Mouse (Mus musculus) subcutaneous adipose tissue, adult 2 months (tissue): ENCODE data around the gene Cd300lf. TPM values are rescaled to one million over a fixed set of nuclear protein-coding genes. Genes with fewer than 3 reads are reported as not detected.

Experiments
- polyA plus RNA-seq: library from polyadenylated mRNA; depleted of rRNA; stranded (reverse); fragments of >200 nt; gene quantifications from 2 replicates; pipeline ENCODE4 v1.2.3, GENCODE M21; 2012; ENCODE audit warnings: low replicate concordance; rRNA removed

Cd300lf gene
- polyA plus RNA-seq = 0.75 and 6.3 TPM in 2 replicates

DNA sequence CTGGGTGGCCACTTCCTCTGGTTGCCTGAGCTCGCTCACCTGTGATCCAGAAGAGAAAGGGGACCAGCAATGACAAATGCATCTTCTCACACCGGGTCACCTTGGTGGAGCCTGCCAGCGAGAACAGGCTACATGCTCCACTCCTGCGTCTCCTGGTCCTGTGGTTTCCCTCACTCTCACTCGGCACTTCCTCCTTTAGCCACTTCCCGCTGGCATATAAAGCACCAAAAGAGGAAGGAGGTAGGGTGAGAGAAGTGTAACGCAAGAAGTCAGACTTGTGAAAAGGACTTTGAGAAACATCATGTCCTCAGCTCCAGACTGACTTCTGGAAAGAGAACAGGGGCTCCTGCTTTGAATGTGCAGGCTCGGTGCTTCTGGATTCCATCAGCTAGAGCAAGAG is at the start of gene Cd300lf:
Cd300lf (minus strand) TSS at position 193 of the 400 bp plus-strand sequence.

DNA sequence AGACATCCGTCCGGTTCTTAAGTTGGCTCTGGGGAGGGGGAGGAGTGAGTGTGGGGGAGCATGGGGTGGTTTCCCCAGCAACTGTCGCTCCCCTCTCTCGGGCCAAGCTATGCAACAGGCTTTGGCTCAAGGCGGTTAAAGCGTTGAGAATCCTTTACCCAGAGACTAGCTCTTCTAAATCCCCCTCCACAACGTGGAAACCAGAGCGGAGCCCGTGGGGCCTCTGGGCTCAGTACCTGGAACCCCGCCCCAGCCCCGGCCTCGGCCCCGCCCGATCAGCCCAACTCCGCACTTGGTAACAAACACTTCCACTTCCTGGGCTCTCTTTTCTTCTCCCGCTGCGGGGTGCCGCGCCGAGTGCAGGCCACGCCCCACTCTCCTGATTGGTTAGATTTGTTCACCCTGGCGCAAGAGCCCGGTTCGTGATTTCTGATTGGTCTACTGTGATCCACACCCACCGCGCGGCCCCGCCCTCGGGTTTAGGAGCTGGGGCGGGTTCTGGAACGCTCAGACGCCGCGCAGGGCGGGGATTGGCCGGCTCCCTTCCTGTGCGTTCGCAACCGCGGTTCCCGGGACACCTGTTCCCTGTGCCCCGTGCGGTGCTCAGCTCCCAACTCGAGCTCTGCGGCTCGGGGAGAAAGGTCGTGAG is 29.2 kb upstream of the Cd300lf start, which contains the start of gene Slc9a3r1:
Slc9a3r1 (plus strand) TSS at position 510 of the 649 bp plus-strand sequence.

DNA sequence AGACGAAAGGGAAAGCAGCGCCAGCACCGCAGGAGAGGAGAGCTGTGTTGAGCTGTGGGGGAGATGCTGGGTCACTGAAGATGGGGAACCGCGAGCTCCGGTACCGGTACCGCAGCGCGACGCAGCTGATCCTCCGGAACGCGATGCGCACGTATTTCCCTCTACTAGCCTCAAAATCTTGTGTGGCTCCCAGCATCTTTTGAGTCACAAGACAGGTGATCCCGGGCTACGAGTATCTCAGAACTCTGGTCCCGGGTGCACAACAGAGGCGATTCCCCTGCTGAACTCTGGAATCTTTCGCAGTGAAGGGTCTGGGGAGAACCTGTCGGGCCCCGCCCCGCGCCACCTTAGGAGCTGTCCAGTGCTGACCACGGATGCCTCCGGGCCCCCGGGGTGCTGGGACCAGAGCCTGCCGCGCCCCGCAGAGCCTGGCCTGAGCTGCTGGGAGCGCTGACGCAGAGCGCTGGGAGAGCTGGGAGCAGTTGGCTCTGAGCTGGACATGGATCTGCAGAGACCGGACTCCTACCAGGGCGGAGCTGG is 42.4 kb downstream of the Cd300lf start, which contains the start of gene Rab37:
Rab37 (plus strand) TSS at position 70 of the 540 bp plus-strand sequence.

Other genes with a start within 250 kb of the Cd300lf start
- gene Cd300a, start 244.0 kb downstream of the Cd300lf start, polyA plus RNA-seq = 3.3 and 4.1 TPM in 2 replicates
- 4.8 and 6.8 TPM in 2 replicates for gene Cd300lb, start 199.6 kb downstream of the Cd300lf start, polyA plus RNA-seq
- 0.54 TPM in 1 of 2 replicates, not detected in the other for gene Cd300c, start 164.8 kb downstream of the Cd300lf start, polyA plus RNA-seq
- gene Cd300ld, start 144.1 kb downstream of the Cd300lf start, polyA plus RNA-seq = 4.3 and 5.3 TPM in 2 replicates
- gene Cd300c2, start 132.1 kb downstream of the Cd300lf start, polyA plus RNA-seq = 6.8 and 17.5 TPM in 2 replicates
- 1.4 and 3.3 TPM in 2 replicates for gene Cd300ld2, start 117.8 kb downstream of the Cd300lf start, polyA plus RNA-seq
- gene Cd300ld4, start 107.0 kb downstream of the Cd300lf start, polyA plus RNA-seq = 3.3 TPM in 2 replicates
- 7.1 and 7.3 TPM in 2 replicates for gene Cd300ld5, start 96.2 kb downstream of the Cd300lf start, polyA plus RNA-seq
- 72.6 and 85.8 TPM in 2 replicates for gene Cd300ld3, start 85.6 kb downstream of the Cd300lf start, polyA plus RNA-seq
- 0.20 and 0.30 TPM in 2 replicates for gene Cd300e, start 71.8 kb downstream of the Cd300lf start, polyA plus RNA-seq
- 0.99 and 1.1 TPM in 2 replicates for gene Rab37, start 42.6 kb downstream of the Cd300lf start, polyA plus RNA-seq
- gene Slc9a3r1, start 29.3 kb upstream of the Cd300lf start, polyA plus RNA-seq = 12.4 and 42.5 TPM in 2 replicates
- gene Tmem104, start 53.5 kb upstream of the Cd300lf start, polyA plus RNA-seq = 20.1 and 31.2 TPM in 2 replicates
- 21.8 and 40.5 TPM in 2 replicates for gene Nat9, start 53.9 kb upstream of the Cd300lf start, polyA plus RNA-seq
- 0.12 TPM in 1 of 2 replicates, not detected in the other for gene Grin2c, start 133.3 kb upstream of the Cd300lf start, polyA plus RNA-seq
- gene Fdxr, start 143.1 kb upstream of the Cd300lf start, polyA plus RNA-seq = 16.6 and 17.8 TPM in 2 replicates
- gene Fads6, start 163.7 kb upstream of the Cd300lf start, polyA plus RNA-seq = 1.9 and 3.5 TPM in 2 replicates
- gene Otop2, start 173.2 kb upstream of the Cd300lf start, polyA plus RNA-seq = not detected in 2 replicates
- 0.04 TPM in 1 of 2 replicates, not detected in the other for gene Ush1g, start 188.0 kb upstream of the Cd300lf start, polyA plus RNA-seq
- gene Otop3, start 200.7 kb upstream of the Cd300lf start, polyA plus RNA-seq = 0.12 TPM in 1 of 2 replicates, not detected in the other
- gene Hid1, start 233.8 kb upstream of the Cd300lf start, polyA plus RNA-seq = 14.8 and 23.9 TPM in 2 replicates
- 16.6 and 43.4 TPM in 2 replicates for gene Cdr2l, start 247.9 kb upstream of the Cd300lf start, polyA plus RNA-seq